Mouse (Mus musculus): ENCODE data around the gene Asdurf. TPM values are rescaled to one million over a fixed set of nuclear protein-coding genes. Genes with fewer than 3 reads are reported as not detected.
"Not testable (repeated sequence)": the region's sequence is repeated elsewhere in the genome, so short reads cannot be mapped to it uniquely, and the experiment has no call there.

The Asdurf gene
- not detected for total RNA-seq (2021)

DNA sequence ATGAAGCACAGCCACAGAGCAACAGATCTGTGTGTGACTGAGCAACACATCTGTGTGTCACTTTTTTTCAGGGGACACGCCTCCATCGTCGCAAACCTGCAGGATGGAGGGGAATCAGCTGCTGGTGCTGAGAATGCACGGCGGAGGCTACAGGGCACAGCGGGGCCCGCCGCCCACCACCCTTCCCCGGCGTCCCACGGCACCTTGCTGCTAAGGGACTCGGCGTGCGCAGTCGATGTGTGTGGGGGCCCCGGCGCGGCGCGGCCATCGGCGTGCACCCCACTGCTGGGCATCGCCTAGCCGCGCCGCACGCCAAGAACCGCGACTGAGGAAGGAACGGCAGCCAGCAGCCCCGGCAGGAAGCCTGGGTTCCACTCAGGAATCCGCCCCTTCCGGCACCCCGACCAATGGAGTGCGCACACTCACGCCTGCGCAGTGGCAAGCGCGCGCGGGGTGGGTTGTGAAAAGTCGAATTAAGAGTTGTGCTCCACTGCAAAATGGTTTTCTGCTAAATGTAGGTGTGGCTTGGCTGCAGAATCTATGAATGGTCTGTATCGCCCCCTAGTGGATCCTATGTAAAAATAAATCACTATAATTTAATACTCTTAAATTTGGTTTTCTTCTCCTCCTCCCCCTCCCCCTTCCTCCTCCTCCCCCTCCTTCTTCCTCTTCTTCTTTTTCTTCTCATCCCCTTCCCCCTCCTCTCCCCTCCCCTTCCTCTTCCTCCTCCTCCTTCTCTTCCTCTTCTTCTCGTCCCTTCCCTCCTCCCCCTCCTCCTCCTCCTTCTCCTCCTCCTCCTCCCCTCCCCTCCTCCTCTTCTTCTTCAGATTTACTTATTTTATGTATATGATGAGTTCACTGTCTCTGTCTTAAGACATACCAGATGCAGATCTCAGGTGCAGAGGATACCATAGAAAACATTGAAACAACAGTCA lies at the start of gene Asdurf, which contains the start of the genes Gm28551 and Asnsd1:
Asdurf (minus strand) TSS at position 293 of the 935 bp plus-strand sequence.
Gm28551 (minus strand) TSS at position 341 of the 935 bp plus-strand sequence.
Asnsd1 (minus strand) TSS at position 426 of the 935 bp plus-strand sequence.
- DNase-seq (ENCODE audit: low spot score in 2 of 2) = peak; percentile 95 to 98
- intact Hi-C loops (cut with DNase I) = loop anchor here (2.0 kb wide), 1 partner anchor 300 kb away; no protein-coding TSS in a partner anchor

DNA sequence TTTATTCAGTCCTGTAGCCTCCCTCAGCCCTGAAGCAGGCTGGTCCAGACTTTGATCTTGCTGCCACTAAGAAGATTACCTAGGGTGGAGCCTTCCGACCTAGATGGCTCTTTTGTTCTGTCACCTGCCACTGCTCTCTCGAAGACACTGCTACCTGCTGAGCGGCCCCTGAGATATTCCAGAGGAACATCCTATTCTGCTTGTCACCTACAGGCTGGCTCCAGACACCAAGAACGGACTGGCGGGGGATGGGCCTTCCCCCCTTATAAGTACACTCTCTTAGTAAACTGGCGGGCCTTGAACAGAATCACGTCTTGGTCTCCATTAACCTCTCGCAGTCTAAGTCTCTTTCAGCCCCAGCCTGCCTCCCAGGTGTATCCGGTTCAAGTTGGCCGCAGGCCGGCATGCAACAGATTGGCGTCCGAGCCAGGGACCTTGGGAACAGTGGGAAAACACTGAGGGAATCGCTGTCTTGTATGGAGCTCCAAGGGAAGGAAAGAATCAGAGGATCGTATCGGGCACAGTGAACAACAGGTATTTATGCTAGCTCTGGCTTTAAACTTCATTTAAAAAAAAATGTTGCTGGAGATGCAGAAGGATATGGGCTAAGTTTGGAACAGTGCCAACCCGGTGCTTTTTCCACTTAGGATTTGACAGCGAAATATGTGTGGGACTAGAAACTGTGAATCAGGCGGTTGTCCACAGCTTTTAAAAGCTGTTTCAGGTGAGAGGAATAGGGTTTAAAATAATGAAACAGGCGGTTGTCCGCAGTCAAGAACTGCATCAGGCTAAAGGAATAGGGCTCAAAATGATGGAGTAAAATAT lies 41.7 kb upstream of the Asdurf start:
- intact Hi-C loops (cut with DNase I) = not testable (repeated sequence)
- DNase-seq (ENCODE audit: low spot score in 2 of 2) = peak; percentile 37 to 51

DNA sequence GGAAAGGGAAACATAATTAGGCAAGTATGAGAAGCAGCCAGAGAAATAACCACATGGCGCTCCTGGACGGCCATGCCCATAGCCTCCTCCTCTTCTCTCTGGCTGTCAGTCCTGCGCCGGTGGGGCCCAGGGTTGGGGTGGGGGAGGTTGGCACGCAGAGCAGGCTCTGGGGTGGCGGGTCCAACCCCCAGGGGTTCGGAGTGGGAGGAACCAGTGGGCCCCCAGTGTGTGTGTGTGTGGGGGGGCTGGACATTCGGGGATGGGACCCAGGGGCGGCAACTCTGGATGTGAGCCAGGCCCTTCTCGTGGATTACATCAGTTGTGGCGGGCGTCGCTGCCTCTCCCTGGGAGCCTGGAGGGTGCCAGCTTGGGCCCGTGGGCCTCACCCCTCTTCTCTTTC lies 36.3 kb upstream of the Asdurf start:
- DNase-seq (ENCODE audit: low spot score in 2 of 2) = no peak
- intact Hi-C loops (cut with DNase I) = no loop called here

DNA sequence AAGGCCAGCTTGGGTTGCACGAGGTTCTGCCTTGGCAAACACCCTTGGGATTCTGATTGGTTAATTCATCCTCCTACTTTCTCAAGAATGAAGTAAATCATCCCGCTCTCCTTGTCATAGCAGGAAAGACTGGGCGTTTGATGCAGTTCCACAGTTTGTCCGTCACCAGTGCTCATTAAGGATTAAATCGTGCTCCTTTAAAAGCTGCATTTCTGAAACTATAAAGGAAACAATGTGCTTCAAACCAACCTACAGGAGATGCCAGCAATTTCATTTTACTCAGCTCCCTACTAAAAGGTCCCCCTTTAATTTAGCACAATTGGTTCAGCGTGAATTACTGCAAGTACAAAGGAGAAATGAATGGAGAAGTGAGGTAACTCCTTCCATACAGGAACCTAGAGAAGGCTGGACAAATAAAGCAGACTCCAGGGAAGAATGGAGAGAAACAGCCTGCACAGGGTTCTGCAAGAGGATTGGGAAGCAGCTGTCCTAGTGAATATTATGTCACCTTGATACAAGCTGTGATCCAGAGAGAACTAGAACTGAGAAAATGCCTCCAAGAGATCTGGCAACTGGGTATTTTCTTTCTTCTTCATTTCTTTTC lies 31.8 kb upstream of the Asdurf start:
- intact Hi-C loops (cut with DNase I) = no loop called here
- DNase-seq (ENCODE audit: low spot score in 2 of 2) = no peak

DNA sequence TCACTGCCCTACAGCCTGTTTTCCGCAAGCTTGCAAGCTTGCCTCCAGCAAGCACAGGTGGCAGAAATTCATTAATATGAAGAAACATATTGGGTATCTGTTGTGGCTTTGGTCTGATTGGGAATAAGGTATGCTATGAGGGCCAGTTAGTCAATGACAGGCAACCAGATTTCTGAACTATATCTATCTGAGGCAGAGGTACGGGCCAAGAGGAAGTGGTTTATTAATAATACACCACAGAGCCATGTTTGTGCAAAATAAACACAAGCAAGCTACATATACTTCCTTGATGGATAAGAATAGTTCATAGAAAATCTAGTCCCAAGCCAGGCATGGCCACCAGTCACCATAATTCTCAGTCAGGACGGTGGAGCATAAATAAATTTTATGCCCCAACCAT lies 25.3 kb upstream of the Asdurf start:
- intact Hi-C loops (cut with DNase I) = no loop called here

DNA sequence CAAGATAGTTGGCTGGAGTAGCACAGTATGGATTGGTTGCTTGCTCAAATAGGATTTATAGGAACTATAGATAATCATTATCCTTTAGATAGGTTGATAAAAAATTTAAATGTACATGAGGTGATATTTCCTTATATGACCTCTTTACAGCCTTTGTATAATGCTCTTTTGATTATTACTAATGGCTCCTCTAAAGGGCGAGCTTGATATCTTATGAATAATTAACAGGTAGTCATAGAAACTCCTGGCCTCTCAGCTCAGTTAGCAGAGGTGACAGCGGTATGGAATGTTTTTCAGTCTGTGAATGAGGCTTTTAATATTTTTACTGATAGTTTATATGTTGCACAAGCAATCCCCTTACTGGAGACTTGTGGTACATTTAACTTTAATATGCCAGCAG lies 23.5 kb upstream of the Asdurf start:
- DNase-seq (ENCODE audit: low spot score in 2 of 2); intact Hi-C loops (cut with DNase I): not testable (repeated sequence)

More for the DNA sequence above, 25.3 kb upstream of the Asdurf start:
- DNase-seq (ENCODE audit: low spot score in 2 of 2) = no peak

DNA sequence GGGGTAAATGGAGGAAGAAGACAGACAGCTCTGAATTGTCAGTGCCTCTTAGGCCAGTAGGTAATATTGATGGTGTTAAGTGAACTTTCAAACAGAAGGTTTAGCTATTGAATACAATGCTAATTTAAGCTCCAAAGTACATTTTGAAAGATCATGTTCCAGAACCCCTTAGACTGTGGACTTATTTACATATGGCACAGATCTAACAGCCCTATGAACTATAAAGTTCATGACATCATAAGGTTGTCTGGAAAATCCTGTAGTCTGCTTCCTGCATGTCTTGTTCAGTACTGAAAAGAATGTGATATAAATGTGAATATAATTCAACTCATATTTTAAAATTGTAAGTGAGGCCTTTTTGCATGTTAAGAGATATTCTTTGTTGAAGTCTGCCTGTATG lies 6.6 kb upstream of the Asdurf start:
- intact Hi-C loops (cut with DNase I) = no loop called here
- DNase-seq (ENCODE audit: low spot score in 2 of 2) = no peak

DNA sequence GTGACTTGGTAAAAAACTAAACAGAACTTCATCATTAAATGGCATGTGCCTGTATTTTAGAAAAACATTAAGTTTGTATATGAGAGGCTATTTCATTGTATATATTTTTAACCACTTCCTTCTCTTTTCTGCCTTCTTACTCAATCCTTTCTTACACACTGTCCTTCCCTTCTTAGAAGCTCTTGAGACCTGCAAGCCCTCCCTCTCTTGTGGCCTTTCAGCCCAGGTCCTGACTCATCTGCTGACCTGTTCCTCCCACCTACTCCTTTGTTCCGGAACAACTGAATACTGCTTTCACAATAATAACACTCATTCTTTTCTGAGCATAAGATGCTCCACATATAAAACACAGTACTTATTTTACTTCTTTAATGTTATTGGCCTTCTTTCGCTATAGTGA lies 11.3 kb downstream of the Asdurf start:
- DNase-seq (ENCODE audit: low spot score in 2 of 2) = no peak
- intact Hi-C loops (cut with DNase I) = no loop called here

DNA sequence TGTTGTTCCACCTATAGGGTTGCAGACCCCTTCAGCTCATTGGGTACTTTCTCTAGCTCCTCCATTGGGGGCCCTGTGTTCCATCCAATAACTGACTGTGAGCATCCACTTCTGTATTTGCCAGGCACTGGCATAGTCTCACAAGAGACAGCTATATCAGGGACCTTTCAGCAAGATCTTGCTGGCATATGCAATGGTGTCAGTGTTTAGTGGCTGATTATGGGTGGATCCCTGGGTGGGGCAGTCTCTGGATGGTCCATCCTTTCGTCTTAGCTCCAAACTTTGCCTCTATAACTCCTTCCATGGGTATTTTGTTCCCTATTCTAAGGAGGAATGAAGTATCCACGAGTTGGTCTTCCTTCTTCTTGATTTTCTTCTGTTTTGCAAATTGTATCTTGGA lies 15.0 kb downstream of the Asdurf start:
- intact Hi-C loops (cut with DNase I); DNase-seq (ENCODE audit: low spot score in 2 of 2): not testable (repeated sequence)

DNA sequence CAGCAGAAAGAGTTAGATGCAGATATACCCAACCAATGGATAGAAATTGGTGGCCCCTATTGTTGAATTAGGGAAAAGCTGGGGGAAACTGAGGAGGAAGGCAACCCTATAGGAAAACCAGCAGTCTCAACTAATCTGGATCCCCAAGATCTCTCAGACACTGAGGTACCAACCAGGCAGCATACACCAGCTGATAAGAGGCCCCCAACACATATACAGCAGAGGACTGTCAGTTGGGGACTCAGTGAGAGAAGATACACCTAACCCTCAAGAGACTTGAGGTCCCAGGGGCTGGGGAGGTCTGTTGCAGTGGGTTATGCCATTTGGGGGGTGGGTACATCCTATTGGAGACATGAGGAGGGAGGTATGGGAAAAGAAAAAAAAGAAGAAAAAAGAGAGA lies 17.0 kb downstream of the Asdurf start:
- intact Hi-C loops (cut with DNase I) = no loop called here
- no peak for DNase-seq (ENCODE audit: low spot score in 2 of 2)

DNA sequence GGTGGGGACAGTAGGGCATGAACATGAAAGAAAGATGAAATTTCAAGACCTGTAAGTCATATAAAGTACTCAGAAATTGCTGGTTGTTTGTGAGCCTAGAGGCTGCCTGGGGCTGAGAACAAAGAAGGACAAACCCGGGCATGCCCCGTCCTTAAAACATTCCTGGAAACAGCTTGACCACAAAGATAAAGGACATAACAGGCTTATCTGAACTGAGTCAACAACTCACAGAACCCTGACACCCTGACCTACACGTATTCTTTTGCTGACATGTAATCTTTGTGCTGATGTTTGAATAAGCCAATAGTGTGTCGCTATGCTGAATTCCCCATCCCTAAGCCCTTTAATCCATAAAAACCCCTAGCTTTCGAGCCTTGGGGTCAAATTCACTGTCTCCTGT lies 18.9 kb downstream of the Asdurf start:
- intact Hi-C loops (cut with DNase I); DNase-seq (ENCODE audit: low spot score in 2 of 2): not testable (repeated sequence)

DNA sequence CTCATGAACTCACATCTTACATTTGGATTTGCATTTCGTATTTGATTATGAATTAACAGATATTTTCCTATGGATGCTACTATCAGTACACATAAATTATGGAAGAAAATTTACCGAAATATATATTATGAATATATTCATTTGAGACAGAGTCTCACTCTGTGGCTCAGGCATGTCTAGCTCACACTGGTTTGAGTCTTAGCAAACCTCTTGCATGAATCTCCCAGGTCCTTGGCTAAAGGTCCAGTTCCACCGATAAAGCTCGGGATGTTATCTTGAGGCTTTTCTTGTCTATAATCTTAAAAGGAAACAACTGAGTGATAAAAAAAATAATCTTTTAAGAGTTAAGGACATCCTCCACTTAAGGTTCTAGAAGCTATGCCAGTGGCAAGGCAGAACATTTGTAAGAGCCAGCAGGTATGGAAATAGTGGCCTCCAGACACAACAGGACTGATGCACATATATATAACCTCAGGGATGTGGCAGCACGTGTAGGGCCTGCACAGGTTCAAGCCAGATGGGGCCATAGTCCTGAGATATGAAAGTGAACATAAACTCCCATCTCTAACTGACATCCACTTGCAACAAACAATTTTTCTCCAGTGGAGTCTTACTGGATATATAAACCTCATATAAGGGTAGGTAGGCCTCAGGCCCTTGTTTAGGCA lies 27.5 kb downstream of the Asdurf start:
- intact Hi-C loops (cut with DNase I) = no loop called here
- no peak for DNase-seq (ENCODE audit: low spot score in 2 of 2)

DNA sequence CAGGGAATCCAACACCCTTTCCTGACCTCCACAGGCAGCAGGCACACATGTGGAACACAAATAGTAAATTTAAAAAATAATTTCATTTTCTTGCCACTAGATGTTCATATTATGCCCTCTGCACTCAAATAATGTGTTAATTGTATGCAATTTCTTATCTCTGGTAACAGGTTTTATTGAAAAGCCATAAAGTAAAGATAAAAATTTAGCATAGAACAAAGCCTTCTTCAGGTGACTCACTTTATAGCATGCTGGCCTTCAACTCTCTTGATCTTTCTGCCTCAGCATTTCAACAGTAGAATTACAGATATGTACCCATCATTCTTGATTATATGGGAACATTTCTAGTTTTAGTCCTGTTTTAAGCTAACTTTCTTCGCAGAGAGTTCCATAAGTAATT lies 28.1 kb downstream of the Asdurf start:
- DNase-seq (ENCODE audit: low spot score in 2 of 2) = no peak
- intact Hi-C loops (cut with DNase I) = no loop called here

DNA sequence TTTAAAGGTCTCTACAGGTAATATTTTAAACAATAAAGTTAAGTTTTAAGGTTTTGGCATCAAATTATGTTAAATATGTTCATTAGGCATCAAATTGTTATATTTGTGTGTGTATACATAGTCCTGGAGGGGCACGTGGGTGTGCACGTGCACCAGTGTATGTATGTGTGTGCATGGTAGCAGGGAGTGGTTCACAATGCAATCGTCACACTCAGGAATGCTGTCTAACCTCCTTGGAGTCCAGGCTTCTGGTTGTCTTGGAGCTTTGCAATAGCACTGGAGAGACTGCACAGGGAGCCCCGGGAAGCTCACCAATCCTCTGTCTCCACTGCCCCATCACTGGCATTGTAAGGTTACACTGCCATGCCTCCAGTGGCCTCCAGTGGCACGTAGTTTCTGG lies 29.2 kb downstream of the Asdurf start:
- intact Hi-C loops (cut with DNase I) = no loop called here
- no peak for DNase-seq (ENCODE audit: low spot score in 2 of 2)

DNA sequence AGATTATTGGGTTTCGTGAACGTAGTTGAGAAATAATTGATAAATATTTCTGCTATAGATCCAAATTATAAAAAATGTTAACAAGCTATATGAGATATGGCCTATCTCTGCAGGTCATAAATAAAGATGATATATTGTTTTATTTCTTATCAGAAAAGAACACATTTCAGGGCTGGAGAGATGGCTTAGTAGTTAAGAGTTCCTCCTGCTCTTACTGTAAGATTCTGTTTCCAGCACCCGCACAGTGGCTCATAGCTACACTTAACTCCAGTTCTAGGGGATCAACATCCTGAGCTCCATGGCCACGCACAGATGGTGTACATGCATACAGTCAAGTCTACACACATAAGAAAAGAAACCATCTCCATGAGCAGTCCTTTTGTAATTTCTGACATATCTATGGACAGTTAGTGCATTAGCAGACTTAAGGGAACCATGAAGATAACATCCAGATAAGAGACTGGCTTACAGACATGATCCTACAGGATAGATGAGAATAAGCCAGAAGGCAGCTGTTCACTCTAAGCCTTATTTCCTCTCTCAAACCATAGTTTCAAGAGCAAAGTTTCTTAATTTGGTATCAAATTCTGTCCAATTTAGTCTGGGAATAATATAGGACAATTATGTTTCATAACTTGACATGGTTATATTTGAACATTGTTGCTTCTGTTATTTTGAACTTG lies 30.6 kb downstream of the Asdurf start:
- no peak for DNase-seq (ENCODE audit: low spot score in 2 of 2)
- intact Hi-C loops (cut with DNase I) = no loop called here

DNA sequence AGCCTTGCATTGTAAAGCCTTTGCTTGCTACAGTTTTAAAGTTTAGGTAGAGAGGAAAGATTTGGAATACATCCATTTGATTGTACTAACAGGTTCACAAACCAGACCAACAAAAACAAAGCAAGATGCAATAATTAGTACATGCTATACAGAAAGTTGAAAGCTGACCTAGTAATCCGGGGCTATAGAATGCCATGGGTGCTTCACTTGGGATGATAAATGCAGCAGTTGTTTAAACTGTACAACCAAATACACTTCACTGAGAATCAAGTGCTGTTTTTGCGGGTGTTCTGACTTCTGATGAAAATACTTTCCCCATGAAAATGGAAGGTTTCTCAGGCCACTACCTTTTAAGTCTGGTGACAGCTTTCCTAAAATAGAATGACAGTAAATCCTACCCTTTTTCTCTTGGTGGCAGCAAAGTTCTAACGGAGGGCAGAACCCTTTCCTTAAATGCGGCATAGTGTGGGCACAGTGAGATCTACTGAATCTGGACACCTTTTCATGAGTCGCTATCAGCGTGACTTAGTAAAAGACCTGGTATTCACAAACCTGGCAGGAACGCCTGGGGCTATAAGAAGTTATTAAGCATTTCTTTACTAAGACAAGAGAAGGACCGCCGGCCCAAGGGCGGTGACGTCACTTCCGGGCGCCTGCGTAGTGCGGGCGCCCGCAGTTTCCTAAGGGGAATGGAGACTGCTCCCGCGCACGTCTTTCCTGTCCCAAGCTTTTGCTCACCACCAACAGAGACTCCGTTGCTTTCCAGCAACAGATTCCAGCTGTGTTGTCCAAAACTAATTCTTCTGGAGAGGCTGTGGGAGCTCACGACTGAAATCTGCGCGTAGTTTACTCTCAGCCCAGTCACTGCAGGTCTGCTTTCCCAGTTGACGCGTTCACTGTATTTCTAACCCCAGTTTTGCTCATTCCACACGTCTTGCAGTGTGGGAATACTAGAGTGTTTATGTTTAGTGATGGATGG lies 39.1 kb downstream of the Asdurf start, which contains the start of gene Osgepl1:
Osgepl1 (plus strand) TSS at position 636 of the 979 bp plus-strand sequence.
- peak; percentile 87 to 88 for DNase-seq (ENCODE audit: low spot score in 2 of 2)
- intact Hi-C loops (cut with DNase I) = loop anchor here (1.0 kb wide), 1 partner anchor 16 kb away; the partner anchor contains the start of genes Gm28778, Ormdl1 and Pms1

DNA sequence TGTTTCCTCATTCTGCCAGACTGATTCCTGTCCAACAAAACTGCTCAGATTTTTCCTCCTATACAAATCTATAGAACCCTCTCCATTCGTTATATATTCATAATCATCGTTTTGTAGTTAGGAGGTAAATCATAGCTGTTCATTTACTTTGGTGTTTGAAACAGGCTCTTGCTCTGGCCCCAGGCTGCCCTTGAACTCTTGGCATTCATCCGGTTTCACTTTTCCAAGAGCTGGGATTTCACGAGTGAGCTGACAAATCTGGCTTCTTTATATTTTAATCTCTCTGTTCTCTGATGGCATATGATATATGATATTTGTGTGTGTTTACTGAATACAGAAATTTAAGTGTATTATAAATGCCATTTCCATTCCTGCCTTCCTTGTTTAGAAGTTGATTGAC lies 51.9 kb downstream of the Asdurf start:
- intact Hi-C loops (cut with DNase I) = no loop called here

More for the DNA sequence above, 51.9 kb downstream of the Asdurf start:
- no peak for DNase-seq (ENCODE audit: low spot score in 2 of 2)
